Mouse (Mus musculus) forebrain, embryonic 14.5 days (tissue): ENCODE data around the gene Zfp93. TPM values are rescaled to one million over a fixed set of nuclear protein-coding genes. Genes with fewer than 3 reads are reported as not detected.

Source experiments
- ATAC-seq: fragments of 200-750 bp; cut with Nextera tagmentation; 2 replicates; pipeline ENCODE4 v1.8.0; 2017; ENCODE audit warnings: mild to moderate bottlenecking, moderate library complexity
- DNase-seq: peaks from one replicate; pipeline ENCODE4 v3.0.0-alpha.2; 2015; ENCODE audit warnings: low spot score
- H3K27ac ChIP-seq: fragments of 300-500 bp; sonication (generic); 2 replicates; pipeline ENCODE4 v1.5.1; 2014; ENCODE audit warnings: low read depth, mild to moderate bottlenecking, control low read depth, low read length, moderate library complexity
- H3K27me3 ChIP-seq: fragments of 300-500 bp; sonication (generic); replicated peaks from 2 replicates; pipeline ENCODE4 v1.6.1; 2014; ENCODE audit warnings: low read length, control low read depth, mixed read lengths; ENCODE audit not compliant: control insufficient read depth, insufficient read depth
- H3K36me3 ChIP-seq: fragments of 300-500 bp; sonication (generic); 2 replicates; pipeline ENCODE4 v1.6.1; 2014; ENCODE audit warnings: low read length, control low read depth; ENCODE audit not compliant: control insufficient read depth, insufficient read depth
- H3K4me1 ChIP-seq: fragments of 300-500 bp; sonication (generic); 2 replicates; pipeline ENCODE4 v1.6.1; 2014; ENCODE audit warnings: antibody characterized with exemption, low read length, control low read depth; ENCODE audit not compliant: control insufficient read depth, insufficient read depth
- H3K4me2 ChIP-seq: fragments of 300-500 bp; sonication (generic); 2 replicates; pipeline ENCODE4 v1.6.1; 2014; ENCODE audit warnings: mild to moderate bottlenecking, control low read depth, low read length
- H3K4me3 ChIP-seq: fragments of 300-500 bp; sonication (generic); 2 replicates; pipeline ENCODE4 v1.5.1; 2014; ENCODE audit warnings: low read depth, low read length, control low read depth
- H3K9ac ChIP-seq: fragments of 300-500 bp; sonication (generic); 2 replicates; pipeline ENCODE4 v1.6.1; 2014; ENCODE audit warnings: mild to moderate bottlenecking, low read length, control low read depth, moderate library complexity
- H3K9me3 ChIP-seq: fragments of 300-500 bp; sonication (generic); replicated peaks from 2 replicates; pipeline ENCODE4 v1.6.1; 2016; ENCODE audit warnings: low read length, control low read depth, mixed read lengths; ENCODE audit not compliant: control insufficient read depth
- whole genome bisulfite sequencing: fragments of 180-500 bp; shearing (Covaris S2); extraction: QIAGEN DNeasy Blood & Tissue Kit; methylation state at CpG from one replicate; pipeline ENCODE4 v1.1.7; 2014; 5-methylcytosine and 5-hydroxymethylcytosine counted together
- polyA plus RNA-seq: library from polyadenylated mRNA; unstranded; fragments of >200 nt; fragmentation: Nextera tagmentation; extraction: Ambion mirVana; gene quantifications from 2 replicates; pipeline ENCODE4 v1.2.1, GENCODE M21; 2014

Zfp93 gene
- polyA plus RNA-seq = 9.4 and 11.0 TPM in 2 replicates

DNA sequence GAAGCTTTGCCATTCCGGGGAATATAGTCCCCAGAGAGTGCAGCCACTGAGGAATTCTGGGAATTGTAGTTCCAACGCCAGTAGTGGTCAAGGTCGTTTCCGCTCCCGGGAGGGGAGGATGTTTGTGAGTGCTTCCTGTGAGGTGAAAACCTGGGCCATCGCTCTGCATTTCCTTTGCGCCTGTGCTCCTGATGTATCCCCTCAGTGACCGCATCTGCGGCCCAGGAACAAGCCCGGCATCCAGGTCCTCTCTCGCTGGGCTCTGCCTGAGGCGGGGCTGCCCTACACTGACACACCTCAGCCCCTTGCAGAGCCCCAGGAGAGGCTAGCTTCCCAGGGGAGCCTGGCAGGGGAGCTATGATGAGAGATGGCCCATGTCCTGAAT is at the start of gene Zfp93:
Gene Zfp93, plus strand, starts transcription at position 133 of the 385 bp plus-strand sequence.
- under 1% methylated on average over 12 of the region's 12 CpGs for WGBS
- Histone ChIP-seq H3K27me3 (no peaks in the 10 kb centered on the region), H3K4me3 (peak within 1 kb of the TSS; percentile 60), H3K27ac (no peak within 1 kb of the TSS), H3K9ac (peak within 1 kb of the TSS; percentile 80), H3K4me1 (peaks cover 3% of the 10 kb centered on the region; the same call in 1 of the 2 replicates), H3K4me2 (peak within 1 kb of the TSS; percentile 72), H3K36me3 (peaks cover 19% of the 10 kb centered on the region), H3K9me3 (no peaks in the 10 kb centered on the region)
- ATAC-seq = peak; percentile 96
- peak; percentile 95 for DNase-seq

DNA sequence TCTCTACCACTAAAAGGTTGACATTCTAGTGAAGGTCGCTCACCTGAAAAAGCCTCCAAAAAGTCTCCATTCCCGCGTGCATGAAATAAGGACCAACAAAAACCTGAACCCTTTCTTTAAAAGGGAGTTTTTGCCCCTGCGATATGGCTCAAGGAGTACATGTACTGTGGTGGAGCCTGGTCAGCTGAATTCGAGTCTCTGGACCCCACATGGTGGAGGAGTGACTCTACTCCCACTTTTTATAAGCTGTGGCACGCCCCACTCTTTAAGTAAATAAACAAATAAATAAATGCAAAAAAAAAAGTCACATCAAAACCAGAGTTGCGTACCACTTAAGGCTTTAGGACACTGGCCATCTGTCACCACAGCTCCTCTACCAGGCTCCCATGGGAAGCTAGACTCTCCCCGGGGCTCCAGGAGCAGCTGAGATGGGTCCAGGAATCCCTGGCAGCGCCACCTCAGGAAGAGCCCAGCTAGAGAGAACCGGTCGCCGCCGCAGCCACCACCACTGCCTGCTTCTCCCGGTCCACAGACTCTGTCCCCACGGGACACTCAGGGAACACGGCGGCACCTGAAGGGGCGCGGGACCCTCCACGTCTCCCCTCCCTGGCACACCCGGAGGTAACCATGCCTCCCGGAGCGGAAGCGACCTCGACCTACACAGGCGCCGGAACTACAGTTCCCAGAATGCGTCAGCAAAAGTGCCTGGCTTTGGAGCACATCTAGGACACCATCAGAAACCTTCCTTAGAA is 33.0 kb upstream of the Zfp93 start, which contains the start of gene Zfp109:
Gene Zfp109, minus strand, starts transcription at position 521 of the 752 bp plus-strand sequence.
- H3K9ac ChIP-seq = peak within 1 kb of the TSS; percentile 77
- WGBS = 5% methylated on average over 28 of the region's 28 CpGs
- ATAC-seq = peak; percentile 97
- H3K4me3 ChIP-seq = peak within 1 kb of the TSS; percentile 69
- peaks cover 4% of the 10 kb centered on the region; the same call in 1 of the 2 replicates for H3K4me1 ChIP-seq
- no peaks in the 10 kb centered on the region for H3K27me3 ChIP-seq
- H3K4me2 ChIP-seq = peak within 1 kb of the TSS; percentile 55
- H3K9me3 ChIP-seq = no peaks in the 10 kb centered on the region
- peaks cover 7% of the 10 kb centered on the region; the same call in 1 of the 2 replicates for H3K36me3 ChIP-seq
- no peak within 1 kb of the TSS for H3K27ac ChIP-seq
- DNase-seq = peak; percentile 86

DNA sequence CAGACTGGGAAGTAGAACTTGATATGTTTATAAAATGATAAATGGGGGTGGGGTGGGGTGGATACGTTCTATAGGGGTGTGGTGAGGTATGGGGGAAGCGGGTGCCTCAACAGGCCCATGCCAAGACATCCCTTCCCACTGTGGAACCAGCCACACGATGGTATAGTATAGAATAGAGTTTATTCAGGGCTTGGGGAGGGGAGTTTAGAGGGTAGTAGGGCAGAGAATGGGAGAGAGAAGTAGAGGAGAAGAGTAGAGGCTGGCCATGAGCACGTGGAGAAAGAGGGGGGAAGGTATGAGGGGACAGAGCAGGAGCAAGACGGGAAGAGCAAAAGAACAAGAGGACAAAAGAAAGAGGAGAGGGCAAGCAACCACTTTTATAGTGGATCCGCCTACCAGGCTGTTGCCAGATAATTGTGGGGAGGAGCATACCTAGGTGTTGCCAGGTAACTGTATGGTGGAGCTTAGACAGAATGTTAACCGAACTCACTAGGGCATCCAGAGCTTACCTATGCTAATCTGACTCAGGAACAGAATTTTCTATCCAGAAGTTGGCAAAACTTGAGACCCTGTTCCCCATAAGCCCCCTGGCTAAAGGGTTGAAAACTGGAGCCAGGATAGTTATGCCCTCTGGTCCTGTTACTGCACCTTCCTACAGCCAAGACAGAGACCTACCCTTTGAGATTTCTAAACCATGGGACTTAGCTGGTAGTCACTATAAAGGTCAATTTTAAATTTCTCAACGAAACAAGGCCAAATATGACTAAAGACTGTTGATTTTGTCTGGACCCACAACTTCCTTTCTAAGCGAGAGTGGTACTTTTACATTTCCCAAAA is 16.2 kb upstream of the Zfp93 start:
- Histone ChIP-seq H3K4me2 (peak overlapping the region; percentile 59), H3K36me3 (no peaks in the 10 kb centered on the region), H3K27ac (no peak overlapping the region), H3K9me3 (no peaks in the 10 kb centered on the region), H3K27me3 (no peaks in the 10 kb centered on the region), H3K9ac (no peak overlapping the region; the same call in 1 of the 2 replicates), H3K4me1 (0 out of 2 replicates have a peak, but pooled peaks cover 4% of the 10 kb centered on the region), H3K4me3 (peak overlapping the region; percentile 32)
- ATAC-seq (peak; percentile 49), DNase-seq (no peak)
- WGBS = 59% methylated on average over 9 of the region's 9 CpGs

DNA sequence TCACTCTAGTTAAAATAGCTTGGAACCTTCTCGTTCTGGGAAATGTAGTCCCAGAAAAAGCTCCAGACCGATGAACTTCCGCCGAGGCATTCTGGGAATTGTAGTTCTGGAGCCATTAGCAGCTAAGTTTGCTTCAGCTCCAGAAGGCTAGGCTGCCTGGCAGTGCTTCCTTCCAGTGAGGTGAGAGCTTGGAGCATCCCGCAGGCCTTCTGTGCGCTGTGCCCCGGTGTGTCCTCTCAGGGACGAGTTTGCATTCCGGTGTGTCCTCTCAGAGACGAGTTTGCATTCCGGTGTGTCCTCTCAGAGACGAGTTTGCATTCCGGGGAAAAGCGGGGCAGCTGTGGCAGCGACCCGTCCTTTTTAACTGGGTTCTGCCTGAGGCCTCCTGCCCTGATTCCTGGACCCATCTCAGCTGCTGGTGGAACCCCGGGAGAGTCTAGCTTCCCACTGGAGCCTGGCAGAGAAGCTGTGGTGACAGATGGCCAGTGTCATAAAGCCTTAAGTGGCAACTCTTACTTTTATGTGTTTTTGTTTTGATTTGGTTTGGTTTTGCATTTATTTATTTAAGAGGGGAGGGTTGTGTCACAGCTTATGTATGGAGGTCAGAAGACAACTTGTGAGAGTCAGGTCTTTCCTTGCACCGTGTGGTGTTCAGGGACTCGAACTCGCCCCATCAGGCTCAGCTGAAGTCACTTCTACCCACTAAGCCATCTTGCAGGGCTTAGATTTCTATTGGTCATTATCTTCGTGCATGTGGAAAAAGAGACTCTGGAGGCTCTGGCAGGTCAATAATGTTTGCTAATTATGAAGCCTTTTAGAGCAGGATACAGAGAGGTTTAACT is 15.4 kb upstream of the Zfp93 start, which contains the start of gene Zfp108:
Gene Zfp108, plus strand, starts transcription at position 162 of the 842 bp plus-strand sequence.
- Histone ChIP-seq H3K4me1 (0 out of 2 replicates have a peak, but pooled peaks cover 4% of the 10 kb centered on the region), H3K27me3 (no peaks in the 10 kb centered on the region), H3K4me3 (peak within 1 kb of the TSS; percentile 32), H3K9ac (peak within 1 kb of the TSS; percentile 66), H3K36me3 (no peaks in the 10 kb centered on the region), H3K9me3 (no peaks in the 10 kb centered on the region), H3K4me2 (peak within 1 kb of the TSS; percentile 59), H3K27ac (no peak within 1 kb of the TSS)
- ATAC-seq (peak; percentile 93), DNase-seq (peak; percentile 97)
- WGBS = 19% methylated on average over 21 of the region's 21 CpGs

DNA sequence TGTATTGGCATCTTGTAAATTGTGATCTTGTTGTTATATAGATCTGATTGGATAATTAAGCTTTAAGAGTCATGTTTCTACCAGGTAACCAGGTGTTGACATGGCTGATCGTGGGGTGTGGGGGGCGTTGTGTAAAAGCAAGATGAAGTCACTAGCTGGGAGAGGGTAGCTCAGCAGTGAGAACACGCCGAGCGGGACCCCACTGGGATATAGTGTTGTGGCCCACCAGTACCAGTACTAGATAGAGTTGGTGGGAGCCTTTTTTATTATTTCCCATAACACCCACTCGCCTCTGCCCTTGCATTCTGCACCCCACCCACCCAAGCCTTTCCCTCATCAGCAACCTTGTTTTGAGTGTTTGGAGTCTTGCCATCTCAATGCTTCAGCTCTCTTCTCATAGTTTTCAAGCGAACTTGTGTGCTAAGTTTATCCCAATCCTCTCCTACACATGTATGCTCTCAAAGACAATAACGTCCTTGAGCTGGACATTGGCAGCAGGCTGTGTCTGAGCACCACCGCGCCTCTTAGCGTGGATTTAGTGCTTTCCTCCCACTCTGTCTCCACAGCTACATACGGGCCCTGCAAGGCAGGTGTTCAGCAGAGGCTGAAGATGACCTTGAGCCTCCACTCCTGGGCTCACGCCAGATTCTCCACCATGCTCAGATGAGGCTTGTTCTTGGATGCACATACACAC is 10.8 kb upstream of the Zfp93 start:
- no peak overlapping the region for H3K4me3 ChIP-seq
- H3K4me1 ChIP-seq = 0 out of 2 replicates have a peak, but pooled peaks cover 4% of the 10 kb centered on the region
- H3K36me3 ChIP-seq = peaks cover 22% of the 10 kb centered on the region
- no peaks in the 10 kb centered on the region for H3K27me3 ChIP-seq
- no peaks in the 10 kb centered on the region for H3K9me3 ChIP-seq
- ATAC-seq = no peak
- no peak overlapping the region for H3K4me2 ChIP-seq
- no peak overlapping the region for H3K27ac ChIP-seq
- WGBS = 89% methylated on average over 13 of the region's 13 CpGs
- H3K9ac ChIP-seq = no peak overlapping the region
- DNase-seq = no peak

DNA sequence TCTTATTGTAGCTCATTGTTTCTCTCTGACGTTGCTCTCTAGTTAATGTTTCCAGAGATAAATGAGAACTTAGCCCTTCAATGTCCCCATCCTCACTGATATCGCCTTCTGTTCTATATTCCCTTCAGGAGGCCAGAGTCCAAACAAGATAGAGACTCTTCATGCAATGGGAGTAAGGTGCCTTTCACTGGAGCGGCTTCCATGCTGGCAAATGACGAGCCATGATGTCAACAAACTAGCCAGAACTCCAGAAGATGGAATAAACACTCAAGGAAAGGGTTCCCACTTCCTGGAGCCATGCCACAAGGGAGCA is 10.3 kb upstream of the Zfp93 start:
- no peak overlapping the region for H3K27ac ChIP-seq
- 0 out of 2 replicates have a peak, but pooled peaks cover 3% of the 10 kb centered on the region for H3K4me1 ChIP-seq
- no peaks in the 10 kb centered on the region for H3K27me3 ChIP-seq
- H3K9ac ChIP-seq = no peak overlapping the region
- no peaks in the 10 kb centered on the region for H3K9me3 ChIP-seq
- DNase-seq (no peak), ATAC-seq (no peak)
- no peak overlapping the region for H3K4me3 ChIP-seq
- 90% methylated on average over 4 of the region's 4 CpGs for WGBS
- peaks cover 22% of the 10 kb centered on the region for H3K36me3 ChIP-seq
- no peak overlapping the region for H3K4me2 ChIP-seq

DNA sequence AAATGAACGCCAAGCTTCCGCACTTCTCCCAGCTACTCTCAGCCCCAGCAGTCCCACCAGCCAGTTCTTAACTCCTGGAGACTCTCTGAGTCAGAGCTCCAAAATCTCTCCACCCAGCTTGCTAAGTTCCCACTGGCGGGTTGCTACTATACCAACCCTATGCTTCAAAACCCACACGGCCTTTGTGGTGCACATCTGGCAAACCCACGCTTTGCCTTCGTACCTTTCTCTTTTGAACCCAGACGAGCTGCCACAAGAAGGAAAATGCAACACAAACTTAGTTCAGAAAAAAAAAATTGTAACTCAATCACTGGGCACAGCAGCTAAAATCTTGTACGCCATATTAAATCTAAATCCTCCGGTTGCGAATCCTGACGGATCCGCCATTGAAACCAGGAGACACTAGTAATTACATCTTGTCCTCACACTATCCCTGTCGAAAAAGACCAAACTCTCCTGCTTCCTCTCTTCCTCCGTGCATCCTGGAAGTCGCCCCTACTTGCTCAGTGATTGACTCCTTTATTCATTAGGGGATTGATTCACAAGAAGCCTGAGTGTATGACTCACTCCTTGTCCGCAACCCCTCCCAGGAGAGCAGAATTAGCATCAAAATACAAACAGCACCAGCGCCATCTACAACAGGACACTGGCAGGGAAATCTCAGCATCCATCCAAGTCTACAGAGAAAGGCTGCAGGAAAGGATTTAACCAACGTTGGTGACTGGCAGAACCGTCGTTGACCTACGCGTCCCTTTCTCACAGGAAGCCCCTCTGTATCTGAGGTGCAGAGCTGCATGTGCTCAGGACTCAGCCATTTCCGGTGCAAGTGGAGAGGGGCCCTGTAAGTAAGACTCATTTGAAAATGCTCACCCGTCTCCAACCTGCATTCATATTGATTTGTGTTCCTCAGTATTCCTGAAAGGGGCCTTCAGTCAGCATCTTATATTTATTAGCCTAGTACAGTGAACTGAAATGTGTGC is 1.8 kb upstream of the Zfp93 start:
- no peak overlapping the region for H3K27ac ChIP-seq
- H3K4me3 ChIP-seq = no peak overlapping the region
- H3K9ac ChIP-seq = no peak overlapping the region
- WGBS = 63% methylated on average over 24 of the region's 24 CpGs
- H3K4me1 ChIP-seq = peaks cover 3% of the 10 kb centered on the region; the same call in 1 of the 2 replicates
- peaks cover 1% of the 10 kb centered on the region; the same call in 1 of the 2 replicates for H3K36me3 ChIP-seq
- H3K4me2 ChIP-seq = no peak overlapping the region
- DNase-seq (peak; percentile 3), ATAC-seq (no peak)
- no peaks in the 10 kb centered on the region for H3K9me3 ChIP-seq
- no peaks in the 10 kb centered on the region for H3K27me3 ChIP-seq
